Mouse (Mus musculus): ENCODE data around the gene Slc12a8. TPM values are rescaled to one million over a fixed set of nuclear protein-coding genes. Genes with fewer than 3 reads are reported as not detected.

Slc12a8 gene
- polyA plus RNA-seq, 1 experiment from 2014 or later: 0.89 TPM

- ATAC-seq (replicated peaks; ENCODE audit: low FRiP score, low read depth) (no peak), DNase-seq (ENCODE audit: low spot score) (no peak)
- no peak for TF ChIP-seq CTCF (IDR thresholded peaks at IDR 0.05; ENCODE audit: low read depth)
- no peak overlapping the region for H3K27ac ChIP-seq
- WGBS: 91% methylated on average over 12 of the region's 12 CpGs
- 0 out of 2 replicates have a peak, but pooled peaks cover 4% of the 10 kb centered on the region for H3K36me3 ChIP-seq (ENCODE audit: insufficient read depth, low read length)
- no peaks in the 10 kb centered on the region; the same call in 1 of the 2 replicates for H3K4me1 ChIP-seq (replicated peaks; ENCODE audit: insufficient read depth, low read length)
- H3K9me3 ChIP-seq (replicated peaks; ENCODE audit: low read length): no peaks in the 10 kb centered on the region
- H3K27me3 ChIP-seq (ENCODE audit: insufficient read depth, low read length): no peaks in the 10 kb centered on the region
- H3K4me3 ChIP-seq (replicated peaks; ENCODE audit: low read depth, low read length): no peak overlapping the region
- H3K4me2 ChIP-seq (ENCODE audit: low read length): no peak overlapping the region
- no peak overlapping the region for H3K9ac ChIP-seq (ENCODE audit: low read depth, low read length)
Measured at GRCm38 (mm10) chr16:33708585-33709397, 191.7 kb downstream of the Slc12a8 start.

Other genes with a start within 250 kb of the Slc12a8 start
- gene Zfp148, start 136.5 kb upstream of the Slc12a8 start, polyA plus RNA-seq (2015; fragmentation: Nextera tagmentation; extraction: Ambion mirVana): 49.4 and 51.4 TPM in 2 replicates
- gene Heg1, start 167.0 kb downstream of the Slc12a8 start, polyA plus RNA-seq (2015; fragmentation: Nextera tagmentation; extraction: Ambion mirVana): 17.2 and 17.6 TPM in 2 replicates

Data from kidney, postnatal 0 days (tissue).